Mouse (Mus musculus): ENCODE results near the gene Jag1.

- TF ChIP-seq CTCF (IDR thresholded peaks at IDR 0.05 in 2 of 3, conservative IDR thresholded peaks at IDR 0.05 in 1 of 3; ENCODE audit: control insufficient read depth in 1 of 3, insufficient read depth in 1 of 3, low read depth in 2 of 3, low read length in 3 of 3, poor library complexity in 1 of 3, severe bottlenecking in 1 of 3) (no peak), MXI1 (IDR thresholded peaks at IDR 0.05; ENCODE audit: low read depth, low read length) (no peak), E2F4 (IDR thresholded peaks at IDR 0.05; ENCODE audit: borderline replicate concordance, low read depth, low read length) (no peak), MAZ (IDR thresholded peaks at IDR 0.05; ENCODE audit: low read depth, low read length) (no peak), GATA1 (IDR thresholded peaks at IDR 0.05; ENCODE audit: low read depth, low read length) (no peak), USF1 (IDR thresholded peaks at IDR 0.05; ENCODE audit: low read depth, low read length) (no peak), EP300 (IDR thresholded peaks at IDR 0.05; ENCODE audit: low read depth in 1 of 2, low read length in 2 of 2) (no peak), RCOR1 (IDR thresholded peaks at IDR 0.05; ENCODE audit: low read depth, low read length) (no peak), POLR2A (IDR thresholded peaks at IDR 0.05; ENCODE audit: control insufficient read depth in 1 of 2, insufficient read depth in 1 of 2, low read depth in 1 of 2, low read length in 2 of 2, poor library complexity in 1 of 2) (no peak), MAX (IDR thresholded peaks at IDR 0.05; ENCODE audit: low read length) (no peak), NRF1 (IDR thresholded peaks at IDR 0.05; ENCODE audit: insufficient read depth, low read depth, low read length, poor library complexity, severe bottlenecking) (no peak)
Measured at GRCm38 (mm10) chr2:137091766-137092522, 24.5 kb downstream of the Jag1 start.
